Mouse (Mus musculus) G1E (cell line): ENCODE data around the gene Irs2.

ENCODE experiments used
- CTCF ChIP-seq: IDR thresholded peaks from 2 replicates; pipeline ENCODE4 v1.5.1; 2012; ENCODE audit warnings: low read depth, low read length, inconsistent platforms, mixed read lengths
- GATA1 ChIP-seq: IDR thresholded peaks from 2 replicates; pipeline ENCODE4 v1.6.1; 2012; ENCODE audit warnings: borderline replicate concordance, low read length, inconsistent platforms, mixed read lengths
- POLR2AphosphoS5 ChIP-seq: IDR thresholded peaks from 2 replicates; pipeline ENCODE4 v1.6.1; 2012; ENCODE audit warnings: low read depth, low read length, inconsistent platforms; ENCODE audit not compliant: insufficient replicate concordance
- TAL1 ChIP-seq: conservative IDR thresholded peaks from 2 replicates; pipeline ENCODE4 v1.6.1; 2012; ENCODE audit warnings: low read depth, low read length, inconsistent platforms, mixed read lengths

GRCm38 (mm10) chr8:10961989-10962388 lies 46.3 kb downstream of the Irs2 start:
- no peak for TF ChIP-seq CTCF
- no peak for TF ChIP-seq TAL1
- TF ChIP-seq GATA1 = no peak
- TF ChIP-seq POLR2AphosphoS5 = no peak
